Mouse (Mus musculus): ENCODE data around the gene Thtpa.

The Thtpa gene

GRCm38 (mm10) chr14:55094704-55095231, at the start of gene Thtpa:
TSS of gene Thtpa (plus strand) at chr14:55094784.
- peak; percentile 76 for DNase-seq (ENCODE audit: inconsistent ontology term)

- no peak for DNase-seq (ENCODE audit: inconsistent ontology term)
Observed at GRCm38 (mm10) chr14:55047971-55048531, 46.5 kb upstream of the Thtpa start.

GRCm38 (mm10) chr14:55052496-55052895, 42.1 kb upstream of the Thtpa start:
- peak; percentile 72 for DNase-seq (ENCODE audit: inconsistent ontology term)

- DNase-seq (ENCODE audit: inconsistent ontology term) = no peak
Observed at GRCm38 (mm10) chr14:55053050-55053449, 41.5 kb upstream of the Thtpa start.

GRCm38 (mm10) chr14:55053708-55054190, 40.8 kb upstream of the Thtpa start:
- peak; percentile 69 for DNase-seq (ENCODE audit: inconsistent ontology term)

- peak; percentile 10 for DNase-seq (ENCODE audit: inconsistent ontology term)
Observed at GRCm38 (mm10) chr14:55054191-55054749, 40.3 kb upstream of the Thtpa start.

- DNase-seq (ENCODE audit: inconsistent ontology term) = peak; percentile 91
Observed at GRCm38 (mm10) chr14:55055167-55055834, 39.3 kb upstream of the Thtpa start.

GRCm38 (mm10) chr14:55059009-55059408, 35.6 kb upstream of the Thtpa start:
- DNase-seq (ENCODE audit: inconsistent ontology term) = no peak

GRCm38 (mm10) chr14:55059931-55060330, 34.7 kb upstream of the Thtpa start:
- no peak for DNase-seq (ENCODE audit: inconsistent ontology term)

- DNase-seq (ENCODE audit: inconsistent ontology term) = no peak
Observed at GRCm38 (mm10) chr14:55061845-55062244, 32.7 kb upstream of the Thtpa start.

- no peak for DNase-seq (ENCODE audit: inconsistent ontology term)
Observed at GRCm38 (mm10) chr14:55062626-55063025, 32.0 kb upstream of the Thtpa start.

- no peak for DNase-seq (ENCODE audit: inconsistent ontology term)
Observed at GRCm38 (mm10) chr14:55063117-55063516, 31.5 kb upstream of the Thtpa start.

- no peak for DNase-seq (ENCODE audit: inconsistent ontology term)
Observed at GRCm38 (mm10) chr14:55063581-55064381, 30.8 kb upstream of the Thtpa start.

GRCm38 (mm10) chr14:55064481-55065370, 29.9 kb upstream of the Thtpa start:
- no peak for DNase-seq (ENCODE audit: inconsistent ontology term)

GRCm38 (mm10) chr14:55065391-55065790, 29.2 kb upstream of the Thtpa start:
- DNase-seq (ENCODE audit: inconsistent ontology term) = no peak

- no peak for DNase-seq (ENCODE audit: inconsistent ontology term)
Observed at GRCm38 (mm10) chr14:55066042-55066441, 28.5 kb upstream of the Thtpa start.

GRCm38 (mm10) chr14:55071756-55072155, 22.8 kb upstream of the Thtpa start:
- no peak for DNase-seq (ENCODE audit: inconsistent ontology term)

GRCm38 (mm10) chr14:55074416-55074815, 20.2 kb upstream of the Thtpa start:
- no peak for DNase-seq (ENCODE audit: inconsistent ontology term)

- peak; percentile 19 for DNase-seq (ENCODE audit: inconsistent ontology term)
Observed at GRCm38 (mm10) chr14:55076224-55076623, 18.4 kb upstream of the Thtpa start.

- DNase-seq (ENCODE audit: inconsistent ontology term) = no peak
Observed at GRCm38 (mm10) chr14:55076956-55077355, 17.6 kb upstream of the Thtpa start.
